Mouse (Mus musculus) stomach, embryonic 15.5 days (tissue): Measurements from ENCODE around the gene Rdh19. TPM values are rescaled to one million over a fixed set of nuclear protein-coding genes. Genes with fewer than 3 reads are reported as not detected.
"Not testable (repeated sequence)": the region's sequence is repeated elsewhere in the genome, so short reads cannot be mapped to it uniquely, and the experiment has no call there.

ENCODE experiments used
- ATAC-seq: fragments of 200-750 bp; cut with Nextera tagmentation; 2 replicates; pipeline ENCODE4 v1.8.0; 2017; ENCODE audit warnings: low read depth, moderate number of reproducible peaks, moderate TSS enrichment; ENCODE audit not compliant: insufficient read depth, low FRiP score
- H3K27ac ChIP-seq: fragments of 300-500 bp; sonication (generic); 2 replicates; pipeline ENCODE4 v1.5.1; 2015; ENCODE audit warnings: mild to moderate bottlenecking, inconsistent platforms
- H3K27me3 ChIP-seq: fragments of 300-500 bp; sonication (generic); replicated peaks from 2 replicates; pipeline ENCODE4 v1.6.1; 2015; ENCODE audit warnings: inconsistent platforms
- H3K36me3 ChIP-seq: fragments of 300-500 bp; sonication (generic); 2 replicates; pipeline ENCODE4 v1.6.1; 2015; ENCODE audit warnings: inconsistent platforms
- H3K4me1 ChIP-seq: fragments of 300-500 bp; sonication (generic); 2 replicates; pipeline ENCODE4 v1.6.1; 2015; ENCODE audit warnings: inconsistent platforms
- H3K4me2 ChIP-seq: fragments of 300-500 bp; sonication (generic); 2 replicates; pipeline ENCODE4 v1.6.1; 2015; ENCODE audit warnings: mild to moderate bottlenecking, inconsistent platforms
- H3K4me3 ChIP-seq: fragments of 300-500 bp; sonication (generic); replicated peaks from 2 replicates; pipeline ENCODE4 v1.5.1; 2015; ENCODE audit warnings: inconsistent platforms
- H3K9ac ChIP-seq: fragments of 300-500 bp; sonication (generic); 2 replicates; pipeline ENCODE4 v1.6.1; 2015; ENCODE audit warnings: inconsistent platforms
- H3K9me3 ChIP-seq: fragments of 300-500 bp; sonication (generic); 2 replicates; pipeline ENCODE4 v1.6.1; 2016; ENCODE audit warnings: inconsistent platforms
- WGBS: fragments of 180-500 bp; shearing (Covaris S2); methylation state at CpG from one replicate; pipeline ENCODE4 v1.1.7; 2015; 5-methylcytosine and 5-hydroxymethylcytosine counted together
- polyA plus RNA-seq: library from polyadenylated mRNA; unstranded; fragments of >200 nt; fragmentation: Nextera tagmentation; extraction: Ambion mirVana; gene quantifications from 2 replicates; pipeline ENCODE4 v1.2.1, GENCODE M21; 2015

Gene Rdh19
- polyA plus RNA-seq, 1 experiment from 2014 or later, result not detected

- Histone ChIP-seq H3K27me3 (no peaks in the 10 kb centered on the region), H3K4me3 (no peak overlapping the region), H3K4me2 (no peak overlapping the region), H3K27ac (no peak overlapping the region), H3K36me3 (no peaks in the 10 kb centered on the region), H3K9ac (no peak overlapping the region), H3K9me3 (no peaks in the 10 kb centered on the region), H3K4me1 (no peaks in the 10 kb centered on the region)
- no peak for ATAC-seq
- WGBS, result 71% methylated on average over 1 of the region's 1 CpGs
Observed at GRCm38 (mm10) chr10:127886551-127886950, 36.8 kb downstream of the Rdh19 start.

GRCm38 (mm10) chr10:127886971-127887370 lies 37.2 kb downstream of the Rdh19 start:
- no peak for ATAC-seq
- no peak overlapping the region for H3K4me3 ChIP-seq
- 79% methylated on average over 4 of the region's 4 CpGs for WGBS
- no peaks in the 10 kb centered on the region for H3K4me1 ChIP-seq
- H3K27ac ChIP-seq, result no peak overlapping the region
- H3K9me3 ChIP-seq, result no peaks in the 10 kb centered on the region
- no peaks in the 10 kb centered on the region for H3K36me3 ChIP-seq
- no peaks in the 10 kb centered on the region for H3K27me3 ChIP-seq
- no peak overlapping the region for H3K4me2 ChIP-seq
- H3K9ac ChIP-seq, result no peak overlapping the region

- no peak within 1 kb of the TSS for H3K4me3 ChIP-seq
- no peaks in the 10 kb centered on the region for H3K9me3 ChIP-seq
- H3K9ac ChIP-seq, result no peak within 1 kb of the TSS
- ATAC-seq, result no peak
- no peak within 1 kb of the TSS for H3K27ac ChIP-seq
- H3K27me3 ChIP-seq, result no peaks in the 10 kb centered on the region
- no peaks in the 10 kb centered on the region for H3K36me3 ChIP-seq
- no peak within 1 kb of the TSS for H3K4me2 ChIP-seq
- H3K4me1 ChIP-seq, result no peaks in the 10 kb centered on the region
Observed at GRCm38 (mm10) chr10:127888605-127889004, 38.9 kb downstream of the Rdh19 start, which contains the start of gene Rdh7. Gene Rdh7, minus strand, starts transcription at chr10:127888817.

DNA sequence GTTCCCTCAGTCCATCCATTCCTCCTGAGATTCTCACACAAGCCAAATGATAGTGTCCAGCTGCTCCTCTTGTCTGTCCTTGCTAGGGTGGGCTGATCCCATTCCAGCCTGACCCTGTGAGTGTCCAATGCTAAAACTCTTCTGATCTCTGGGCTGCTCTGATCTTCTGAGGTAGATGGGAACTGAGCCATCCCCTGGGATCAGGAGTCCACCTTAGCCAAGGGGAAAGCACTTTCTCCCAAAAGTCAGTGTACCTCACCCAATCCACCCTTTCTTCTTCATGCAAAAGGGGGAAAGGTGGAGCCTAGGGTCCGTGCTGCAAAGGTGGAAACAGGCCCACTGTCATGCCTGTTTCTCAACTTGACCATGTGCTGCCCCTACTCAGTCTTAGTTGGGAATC lies 41.8 kb downstream of the Rdh19 start:
- Histone ChIP-seq H3K27me3 (no peaks in the 10 kb centered on the region), H3K4me3 (no peak overlapping the region), H3K4me2 (no peak overlapping the region), H3K9me3 (no peaks in the 10 kb centered on the region), H3K4me1 (peaks cover 3% of the 10 kb centered on the region; the same call in 1 of the 2 replicates), H3K9ac (no peak overlapping the region), H3K27ac (no peak overlapping the region), H3K36me3 (no peaks in the 10 kb centered on the region)
- 76% methylated on average over 1 of the region's 1 CpGs for WGBS
- ATAC-seq, result no peak

- H3K9ac ChIP-seq, H3K4me3 ChIP-seq, H3K9me3 ChIP-seq, H3K27me3 ChIP-seq, H3K36me3 ChIP-seq, H3K4me2 ChIP-seq, H3K4me1 ChIP-seq: not testable (repeated sequence)
- WGBS, result 42% methylated on average over 5 of the region's 5 CpGs
- H3K27ac ChIP-seq, result peak overlapping the region; percentile 73
- peak; percentile 89 for ATAC-seq
Observed at GRCm38 (mm10) chr10:127893163-127894022, 43.7 kb downstream of the Rdh19 start.

- no peaks in the 10 kb centered on the region for H3K9me3 ChIP-seq
- no peak overlapping the region for H3K27ac ChIP-seq
- no peaks in the 10 kb centered on the region for H3K27me3 ChIP-seq
- no peak overlapping the region for H3K4me3 ChIP-seq
- no peak overlapping the region for H3K4me2 ChIP-seq
- peaks cover 3% of the 10 kb centered on the region; the same call in 1 of the 2 replicates for H3K4me1 ChIP-seq
- no peak overlapping the region for H3K9ac ChIP-seq
- no peak for ATAC-seq
- WGBS, result 43% methylated on average over 5 of the region's 5 CpGs
- no peaks in the 10 kb centered on the region for H3K36me3 ChIP-seq
Observed at GRCm38 (mm10) chr10:127896705-127897104, 47.0 kb downstream of the Rdh19 start.

- H3K27me3 ChIP-seq, result no peaks in the 10 kb centered on the region
- no peak overlapping the region for H3K27ac ChIP-seq
- peaks cover 3% of the 10 kb centered on the region; the same call in 1 of the 2 replicates for H3K4me1 ChIP-seq
- no peak overlapping the region for H3K4me2 ChIP-seq
- H3K36me3 ChIP-seq, result no peaks in the 10 kb centered on the region
- H3K4me3 ChIP-seq, result no peak overlapping the region
- H3K9me3 ChIP-seq, result no peaks in the 10 kb centered on the region
- ATAC-seq, result no peak
- WGBS, result 76% methylated on average over 3 of the region's 3 CpGs
- H3K9ac ChIP-seq, result no peak overlapping the region
Observed at GRCm38 (mm10) chr10:127897506-127897905, 47.8 kb downstream of the Rdh19 start.

DNA sequence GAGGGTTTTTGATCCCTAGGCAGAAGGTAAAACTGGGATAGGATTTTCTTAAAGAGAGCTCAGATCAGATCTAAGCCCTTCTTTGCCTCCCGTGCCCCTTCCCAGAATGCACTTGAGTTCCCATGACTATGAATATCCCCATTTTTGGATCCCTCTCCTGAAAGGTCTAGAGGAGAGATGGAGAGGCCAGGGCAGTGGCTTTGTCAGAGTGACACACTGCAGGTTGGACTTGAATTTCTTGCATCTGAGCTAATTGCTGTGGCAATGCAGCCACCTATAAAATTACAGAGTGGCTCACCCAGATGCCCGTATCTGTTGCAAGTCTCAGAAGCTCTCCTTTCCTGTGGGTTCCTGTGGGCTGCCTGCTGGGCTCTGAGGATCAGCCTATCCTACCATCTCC lies 48.5 kb downstream of the Rdh19 start, which contains the start of gene Sdr9c7:
Gene Sdr9c7, plus strand, starts transcription at position 301 of the 400 bp plus-strand sequence.
- Histone ChIP-seq H3K27ac (no peak within 1 kb of the TSS), H3K27me3 (no peaks in the 10 kb centered on the region), H3K4me1 (peaks cover 3% of the 10 kb centered on the region; the same call in 1 of the 2 replicates), H3K9me3 (no peaks in the 10 kb centered on the region), H3K4me2 (no peak within 1 kb of the TSS), H3K36me3 (no peaks in the 10 kb centered on the region), H3K4me3 (no peak within 1 kb of the TSS), H3K9ac (no peak within 1 kb of the TSS)
- ATAC-seq, result no peak
- WGBS, result 79% methylated on average over 2 of the region's 2 CpGs

GRCm38 (mm10) chr10:127899783-127900182 lies 50.1 kb downstream of the Rdh19 start:
- 58% methylated on average over 5 of the region's 5 CpGs for WGBS
- H3K4me3 ChIP-seq, result no peak overlapping the region
- ATAC-seq, result no peak
- peaks cover 3% of the 10 kb centered on the region; the same call in 1 of the 2 replicates for H3K4me1 ChIP-seq
- H3K9ac ChIP-seq, result no peak overlapping the region
- no peaks in the 10 kb centered on the region for H3K36me3 ChIP-seq
- H3K27me3 ChIP-seq, result no peaks in the 10 kb centered on the region
- no peak overlapping the region for H3K27ac ChIP-seq
- no peak overlapping the region for H3K4me2 ChIP-seq
- no peaks in the 10 kb centered on the region for H3K9me3 ChIP-seq

DNA sequence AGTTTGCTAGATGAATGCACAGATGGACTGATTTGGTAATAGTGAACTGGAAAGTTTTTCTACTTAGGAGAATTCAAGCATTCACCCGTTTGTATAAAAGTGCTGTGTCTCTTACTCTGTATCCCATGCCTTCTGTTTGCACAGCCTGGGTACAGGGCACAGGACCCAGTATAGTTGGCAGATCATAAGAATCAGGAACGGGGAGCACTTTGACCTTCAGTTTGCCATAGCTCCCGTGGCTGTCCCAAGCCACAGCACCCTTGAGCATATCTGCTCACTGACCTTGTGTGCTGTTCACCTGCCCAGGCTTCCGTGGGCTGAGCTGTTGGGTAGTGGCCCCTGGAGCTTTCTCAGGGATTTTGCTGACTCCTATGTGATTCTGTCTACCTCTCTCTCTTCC lies 52.0 kb downstream of the Rdh19 start:
- no peaks in the 10 kb centered on the region for H3K27me3 ChIP-seq
- 68% methylated on average over 4 of the region's 4 CpGs for WGBS
- peaks cover 7% of the 10 kb centered on the region; the same call in 1 of the 2 replicates for H3K4me1 ChIP-seq
- H3K4me2 ChIP-seq, result no peak overlapping the region
- H3K36me3 ChIP-seq, result no peaks in the 10 kb centered on the region
- H3K9me3 ChIP-seq, result no peaks in the 10 kb centered on the region
- 0 out of 2 replicates have a peak, but pooled peaks have one; percentile 11 for ATAC-seq
- no peak overlapping the region for H3K27ac ChIP-seq
- no peak overlapping the region for H3K4me3 ChIP-seq
- H3K9ac ChIP-seq, result no peak overlapping the region

DNA sequence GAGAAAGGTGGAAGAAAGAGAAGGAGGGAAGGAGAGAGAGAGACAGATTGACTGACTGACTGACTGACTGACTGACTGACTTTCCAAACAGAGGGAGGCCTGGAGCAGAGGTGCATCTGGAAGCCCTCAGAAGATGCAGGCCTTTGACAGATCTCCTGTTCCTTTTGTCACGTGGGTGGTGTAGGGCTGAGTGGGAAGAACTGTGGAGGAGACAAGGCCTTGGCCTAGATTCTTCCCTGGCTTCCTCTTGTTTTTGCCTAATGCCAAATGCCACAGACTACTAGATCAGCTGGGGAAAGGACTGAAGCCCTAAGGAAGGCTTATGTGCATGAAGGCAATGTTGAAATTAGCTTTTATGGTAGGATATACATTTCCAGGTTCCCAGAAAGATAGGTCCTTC lies 53.4 kb downstream of the Rdh19 start:
- Histone ChIP-seq H3K27ac (no peak overlapping the region), H3K4me1 (peaks cover 7% of the 10 kb centered on the region; the same call in 1 of the 2 replicates), H3K27me3 (no peaks in the 10 kb centered on the region), H3K4me3 (no peak overlapping the region), H3K9ac (no peak overlapping the region), H3K4me2 (no peak overlapping the region), H3K36me3 (no peaks in the 10 kb centered on the region), H3K9me3 (no peaks in the 10 kb centered on the region)
- no peak for ATAC-seq
- 15% methylated on average over 1 of the region's 1 CpGs for WGBS

DNA sequence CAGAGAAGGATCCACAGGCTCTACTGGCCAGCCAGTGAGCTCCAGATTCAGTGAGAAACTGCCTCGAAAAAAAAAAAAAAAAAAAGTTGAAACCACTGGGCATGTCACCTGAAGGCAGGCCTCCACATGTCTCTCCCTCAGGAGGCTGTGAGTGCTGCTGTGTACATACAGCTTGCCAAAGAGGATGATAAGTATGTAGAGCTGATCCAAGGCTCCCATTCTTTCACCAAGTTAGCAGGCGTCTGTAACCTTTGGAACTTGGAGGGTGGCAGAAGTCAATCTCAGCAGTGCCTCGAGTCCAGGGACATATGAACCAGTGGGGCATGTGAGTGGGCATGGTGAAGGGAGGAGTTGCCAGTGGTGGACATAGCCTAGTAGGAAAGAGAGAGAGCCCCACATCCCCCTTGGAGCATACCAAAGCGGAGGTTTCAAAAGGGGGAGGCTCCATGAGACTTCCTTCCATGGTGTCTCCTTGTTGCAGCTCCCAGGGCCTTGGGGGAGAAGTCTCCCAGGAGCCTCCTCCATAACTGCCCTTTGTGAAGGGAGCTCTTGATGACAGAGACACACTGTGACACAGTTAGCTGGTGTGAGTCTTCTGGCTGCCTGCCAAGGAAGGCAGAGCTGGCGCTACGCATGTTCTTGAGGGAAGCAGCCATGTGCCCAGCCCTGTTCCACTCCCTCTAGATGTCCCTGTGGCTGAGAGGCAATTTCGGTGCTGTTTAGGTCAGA lies 55.2 kb downstream of the Rdh19 start:
- Histone ChIP-seq H3K9ac (no peak overlapping the region), H3K9me3 (no peaks in the 10 kb centered on the region), H3K4me3 (no peak overlapping the region), H3K27ac (peak overlapping the region; percentile 76), H3K4me1 (peaks cover 7% of the 10 kb centered on the region; the same call in 1 of the 2 replicates), H3K36me3 (no peaks in the 10 kb centered on the region), H3K4me2 (no peak overlapping the region), H3K27me3 (no peaks in the 10 kb centered on the region)
- peak; percentile 74 for ATAC-seq
- 53% methylated on average over 7 of the region's 7 CpGs for WGBS
